Mouse (Mus musculus) liver, embryonic 14.5 days (tissue): Measurements from ENCODE around the gene Krt86.

Experiments
- CTCF ChIP-seq: IDR thresholded peaks from 2 replicates; pipeline ENCODE4 v1.5.1; 2016; ENCODE audit warnings: antibody characterized with exemption, low read depth, control low read depth
- EP300 ChIP-seq: IDR thresholded peaks from 2 replicates; pipeline ENCODE4 v1.6.1; 2016; ENCODE audit warnings: antibody characterized with exemption, low read depth

DNA sequence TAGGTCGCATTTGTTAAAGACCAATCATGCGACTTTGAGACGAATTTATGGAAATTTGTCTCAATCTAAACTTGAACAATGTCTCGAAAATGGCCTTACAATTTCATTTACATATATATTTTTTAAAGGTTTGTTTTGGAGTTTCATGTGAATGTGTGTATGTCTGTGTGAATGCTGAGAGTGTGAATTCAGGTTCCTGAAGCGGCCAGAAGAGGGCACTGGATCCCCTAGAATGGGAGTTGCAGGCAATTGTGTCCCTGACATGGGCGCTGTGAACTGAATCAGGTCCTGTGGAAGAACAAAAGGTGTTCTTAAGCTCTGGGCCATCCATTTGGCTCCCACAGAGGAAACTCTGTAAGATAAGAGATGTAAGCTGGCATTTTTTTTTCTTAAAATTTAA is 17.4 kb upstream of the Krt86 start:
- no peak for TF ChIP-seq CTCF
- no peak for TF ChIP-seq EP300
